Mouse (Mus musculus): Measurements from ENCODE around the gene Fzr1.

DNA sequence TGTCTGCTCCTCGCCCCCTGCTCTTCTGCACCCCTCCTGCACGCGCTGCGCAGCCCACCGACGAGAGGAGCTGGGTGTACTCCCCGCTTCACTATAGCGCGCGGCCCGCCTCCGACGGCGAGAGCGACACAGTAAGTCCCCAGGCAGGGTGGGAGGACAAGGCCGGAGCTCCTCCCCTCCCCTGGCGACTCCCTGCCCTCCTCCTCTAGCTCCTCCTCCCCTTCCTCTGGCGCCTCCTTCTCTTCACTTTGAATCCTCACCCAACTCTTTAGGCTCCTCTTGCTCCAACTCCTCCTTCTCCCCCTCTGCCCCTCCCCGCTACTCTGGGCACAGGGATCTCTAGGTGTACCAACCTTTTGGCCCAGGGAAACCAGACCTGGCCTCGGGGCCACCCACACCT, 61.0 kb downstream of the Fzr1 start:
- TF ChIP-seq CTCF (IDR thresholded peaks at IDR 0.05; ENCODE audit: low read depth, low read length), result no peak
- TF ChIP-seq POLR2A (IDR thresholded peaks at IDR 0.05; ENCODE audit: insufficient read depth, low read length), result no peak
